Comparison of ENCODE assay signal across 8 mouse cellular contexts in genomic region chr5:33675964-33676363, GRCm38 (mm10). TPM values are rescaled to one million over a fixed set of nuclear protein-coding genes. Genes with fewer than 3 reads are reported as not detected.
DNase-seq lines count a peak whose midpoint lies in the region; ATAC-seq and TF ChIP-seq lines count a peak whose summit lies in the region.
"Had no signal": no experiment of that assay in that cellular context is flagged by ENCODE, and none has a peak within 500 bp of the region (broad histone marks: within the 10 kb centered on the region; RNA-seq: fewer than 3 reads in every experiment).

No protein-coding gene starts in this region.

- no peak overlapping the region for H3K9ac ChIP-seq in liver, embryonic 14.5 days (replicated peaks)
- H3K9ac ChIP-seq: lung, embryonic 15.5 days had no signal

- 0% methylated on average over 1 of the region's 1 CpGs for whole genome bisulfite sequencing in liver, embryonic 14.5 days (ENCODE audit: insufficient replicate concordance)

- H3K9me3 ChIP-seq in liver, embryonic 14.5 days (ENCODE audit: control insufficient read depth, low read length): no peaks in the 10 kb centered on the region
- H3K9me3 ChIP-seq: lung, embryonic 15.5 days had no signal

- peak; percentile 89 for TF ChIP-seq CTCF in layer of hippocampus, adult 2 months (conservative IDR thresholded peaks at IDR 0.05)
- TF ChIP-seq CTCF in liver, embryonic 14.5 days (IDR thresholded peaks at IDR 0.05; ENCODE audit: low read depth): peak; percentile 81

- H3K4me2 ChIP-seq in liver, embryonic 14.5 days (ENCODE audit: low read depth): no peak overlapping the region
- H3K4me2 ChIP-seq: lung, embryonic 15.5 days had no signal

- DNase-seq in layer of hippocampus, adult 2 months (ENCODE audit: low spot score in 2 of 2): peak; percentile 58 to 63
- no peak for DNase-seq in layer of hippocampus, adult 9-11 months
- peak; percentile 67 for DNase-seq in Muller cell, postnatal 12 days (ENCODE audit: inconsistent ontology term)
- peak; percentile 31 for DNase-seq in c-Kit-positive CD71-positive TER-119-positive erythroid progenitor cells, embryonic 14.5 days (ENCODE audit: low spot score)
- DNase-seq in frontal cortex, postnatal 36 days (ENCODE audit: low spot score in 2 of 2): peak; percentile 53 to 54
- DNase-seq in liver, embryonic 14.5 days (ENCODE audit: low read depth in 3 of 3, low spot score in 3 of 3): no peak
- peak; percentile 67 for DNase-seq in right cerebral cortex, postnatal 4 days

- no peaks in the 10 kb centered on the region for H3K27me3 ChIP-seq in liver, embryonic 14.5 days (ENCODE audit: control insufficient read depth, insufficient read depth, low read length)
- H3K27me3 ChIP-seq: lung, embryonic 15.5 days had no signal

- H3K4me3 ChIP-seq in layer of hippocampus, adult 2 months: no peak overlapping the region
- H3K4me3 ChIP-seq in liver, embryonic 14.5 days (ENCODE audit: insufficient read depth in 1 of 2, low read depth in 2 of 2, low read length in 2 of 2): no peak overlapping the region
- H3K4me3 ChIP-seq: lung, embryonic 15.5 days had no signal

- H3K4me1 ChIP-seq in liver, embryonic 14.5 days (replicated peaks; ENCODE audit: control insufficient read depth in 2 of 2, insufficient read depth in 2 of 2, low read length in 1 of 2): no peaks in the 10 kb centered on the region

- peaks cover 25% of the 10 kb centered on the region for H3K36me3 ChIP-seq in liver, embryonic 14.5 days (replicated peaks; ENCODE audit: control insufficient read depth, insufficient read depth, low read depth)

- peak; percentile 32; the same call in 1 of the 2 replicates for ATAC-seq in liver, embryonic 14.5 days (ENCODE audit: insufficient read depth)

- no peak for TF ChIP-seq EP300 in liver, embryonic 14.5 days (IDR thresholded peaks at IDR 0.05; ENCODE audit: low read depth)

- H3K27ac ChIP-seq in layer of hippocampus, adult 2 months: no peak overlapping the region
- H3K27ac ChIP-seq in liver, embryonic 14.5 days: no peak overlapping the region
- H3K27ac ChIP-seq: lung, embryonic 15.5 days had no signal

RNA-seq across cellular contexts. Expression of gene Tmem129, which starts 17.7 kb away (rescaled TPM):
- 10 to 100 TPM; 24.0 to 25.2 TPM for total RNA-seq in layer of hippocampus, adult 2 months (2021)
- 17.4 and 17.7 TPM in 2 replicates for polyA plus RNA-seq in liver, embryonic 14.5 days (2012; rRNA removed)
- polyA plus RNA-seq in liver, embryonic 14.5 days (2014; fragmentation: Nextera tagmentation; extraction: Ambion mirVana): 19.4 and 22.1 TPM in 2 replicates

RNA-seq across cellular contexts. Expression of gene Tacc3, which starts 18.0 kb away (rescaled TPM):
- total RNA-seq in layer of hippocampus, adult 2 months (2021): 1 to 10 TPM; 5.7 to 7.9 TPM
- 50.4 and 69.1 TPM in 2 replicates for polyA plus RNA-seq in liver, embryonic 14.5 days (2012; rRNA removed)
- 138 and 152 TPM in 2 replicates for polyA plus RNA-seq in liver, embryonic 14.5 days (2014; fragmentation: Nextera tagmentation; extraction: Ambion mirVana)

RNA-seq across cellular contexts. Expression of gene Slbp, which starts 23.6 kb away (rescaled TPM):
- total RNA-seq in layer of hippocampus, adult 2 months (2021): 10 to 100 TPM; 20.5 to 21.5 TPM
- polyA plus RNA-seq in liver, embryonic 14.5 days (2012; rRNA removed): 97.1 and 155 TPM in 2 replicates
- 290 and 309 TPM in 2 replicates for polyA plus RNA-seq in liver, embryonic 14.5 days (2014; fragmentation: Nextera tagmentation; extraction: Ambion mirVana)

RNA-seq across cellular contexts. Expression of gene Fgfr3, which starts 45.5 kb away (rescaled TPM):
- 100 to 1,000 TPM; 137 to 139 TPM for total RNA-seq in layer of hippocampus, adult 2 months (2021)
- polyA plus RNA-seq in liver, embryonic 14.5 days (2012; rRNA removed): 3.9 and 4.5 TPM in 2 replicates
- 1.2 and 1.8 TPM in 2 replicates for polyA plus RNA-seq in liver, embryonic 14.5 days (2014; fragmentation: Nextera tagmentation; extraction: Ambion mirVana)

RNA-seq across cellular contexts. Expression of gene Gm9903, which starts 46.2 kb away (rescaled TPM):
- under 1 TPM; 0.90 to 0.98 TPM for total RNA-seq in layer of hippocampus, adult 2 months (2021)
- 0.06 and 0.18 TPM in 2 replicates for polyA plus RNA-seq in liver, embryonic 14.5 days (2012; rRNA removed)
- polyA plus RNA-seq in liver, embryonic 14.5 days (2014; fragmentation: Nextera tagmentation; extraction: Ambion mirVana): not detected in 2 replicates

Comparison
In these comparisons a context has a peak if more than half of its experiments do, and no peak if none do; other contexts are left out.
1. DNase-seq: peak in layer of hippocampus, adult 2 months (2 of 2), Muller cell, postnatal 12 days (single experiment), c-Kit-positive CD71-positive TER-119-positive erythroid progenitor cells, embryonic 14.5 days (single experiment), frontal cortex, postnatal 36 days (2 of 2) and right cerebral cortex, postnatal 4 days (single experiment); none in layer of hippocampus, adult 9-11 months (single experiment) and liver, embryonic 14.5 days (0 of 3).